Mouse (Mus musculus): Measurements from ENCODE around the gene Spg7.
A peak's percentile ranks its signal among the peaks of the same experiment; 100 is the strongest.

Gene Spg7

DNA sequence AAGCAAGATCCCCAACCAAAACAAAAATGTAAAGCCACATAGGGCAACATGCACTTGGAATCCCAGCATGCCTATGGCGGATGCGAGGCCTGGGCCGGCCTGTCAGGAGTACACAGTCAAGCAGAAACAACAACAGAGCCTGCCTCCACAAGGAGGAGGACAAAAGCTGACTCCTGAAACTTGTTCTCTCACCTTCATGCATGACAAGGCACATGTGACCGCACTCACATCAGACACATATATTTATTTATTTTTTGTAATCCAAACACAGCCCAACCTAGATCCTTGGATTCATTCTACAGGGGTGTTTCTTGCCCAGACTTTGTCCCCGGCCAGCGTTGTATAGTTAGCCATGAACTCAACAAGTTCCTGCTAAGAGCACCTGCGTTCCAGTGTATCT, 14.9 kb upstream of the Spg7 start:
- H3K36me3 ChIP-seq (ENCODE audit: control insufficient read depth, insufficient read depth, low read length, poor library complexity, severe bottlenecking): peaks cover 2% of the 10 kb centered on the region; the same call in 1 of the 2 replicates
- no peak for DNase-seq (ENCODE audit: low read depth, low spot score)

GRCm38 (mm10) chr8:123048402-123048801, 14.3 kb upstream of the Spg7 start:
- no peak for DNase-seq (ENCODE audit: low read depth, low spot score)
- Histone ChIP-seq H3K27me3 (ENCODE audit: control insufficient read depth, insufficient read depth, low read length, poor library complexity, severe bottlenecking) (no peaks in the 10 kb centered on the region), H3K36me3 (ENCODE audit: control insufficient read depth, insufficient read depth, low read length, poor library complexity, severe bottlenecking) (peaks cover 2% of the 10 kb centered on the region; the same call in 1 of the 2 replicates)

More for the DNA sequence above, 14.9 kb upstream of the Spg7 start:
- H3K27me3 ChIP-seq (ENCODE audit: control insufficient read depth, insufficient read depth, low read length, poor library complexity, severe bottlenecking): no peaks in the 10 kb centered on the region

DNA sequence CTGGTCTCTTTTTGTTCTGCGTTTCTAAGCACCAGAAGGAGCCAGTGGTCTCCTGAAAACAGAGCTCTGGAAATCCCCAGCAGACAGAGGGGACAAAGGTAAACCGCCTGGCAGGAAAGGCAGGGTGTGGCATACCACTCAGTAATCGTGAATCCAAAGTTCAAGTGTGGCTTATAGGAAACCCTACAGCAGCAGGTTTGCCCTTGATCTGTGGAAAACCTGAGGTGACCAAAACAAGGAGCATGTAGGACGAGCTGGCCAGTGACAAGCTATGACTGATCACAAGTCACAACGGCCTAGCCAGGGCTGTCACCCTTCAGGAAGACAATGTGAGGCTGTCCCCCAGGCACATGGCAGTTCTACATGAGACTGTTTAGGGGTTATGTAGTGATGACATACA, 11.3 kb upstream of the Spg7 start:
- H3K36me3 ChIP-seq (ENCODE audit: control insufficient read depth, insufficient read depth, low read length, poor library complexity, severe bottlenecking): no peaks in the 10 kb centered on the region
- no peak for DNase-seq (ENCODE audit: low read depth, low spot score)
- no peaks in the 10 kb centered on the region for H3K27me3 ChIP-seq (ENCODE audit: control insufficient read depth, insufficient read depth, low read length, poor library complexity, severe bottlenecking)

GRCm38 (mm10) chr8:123064072-123064471, 1.3 kb downstream of the Spg7 start:
- H3K36me3 ChIP-seq (ENCODE audit: control insufficient read depth, insufficient read depth, low read length, poor library complexity, severe bottlenecking): no peaks in the 10 kb centered on the region; the same call in 1 of the 2 replicates
- no peak for DNase-seq (ENCODE audit: low read depth, low spot score)

GRCm38 (mm10) chr8:123064809-123065213, 2.1 kb downstream of the Spg7 start:
- DNase-seq (ENCODE audit: low read depth, low spot score): peak; percentile 75
- H3K36me3 ChIP-seq (ENCODE audit: control insufficient read depth, insufficient read depth, low read length, poor library complexity, severe bottlenecking): no peaks in the 10 kb centered on the region; the same call in 1 of the 2 replicates
- H3K27me3 ChIP-seq (ENCODE audit: control insufficient read depth, insufficient read depth, low read length, poor library complexity, severe bottlenecking): no peaks in the 10 kb centered on the region

More at GRCm38 (mm10) chr8:123064072-123064471, 1.3 kb downstream of the Spg7 start:
- H3K27me3 ChIP-seq (ENCODE audit: control insufficient read depth, insufficient read depth, low read length, poor library complexity, severe bottlenecking): no peaks in the 10 kb centered on the region

DNA sequence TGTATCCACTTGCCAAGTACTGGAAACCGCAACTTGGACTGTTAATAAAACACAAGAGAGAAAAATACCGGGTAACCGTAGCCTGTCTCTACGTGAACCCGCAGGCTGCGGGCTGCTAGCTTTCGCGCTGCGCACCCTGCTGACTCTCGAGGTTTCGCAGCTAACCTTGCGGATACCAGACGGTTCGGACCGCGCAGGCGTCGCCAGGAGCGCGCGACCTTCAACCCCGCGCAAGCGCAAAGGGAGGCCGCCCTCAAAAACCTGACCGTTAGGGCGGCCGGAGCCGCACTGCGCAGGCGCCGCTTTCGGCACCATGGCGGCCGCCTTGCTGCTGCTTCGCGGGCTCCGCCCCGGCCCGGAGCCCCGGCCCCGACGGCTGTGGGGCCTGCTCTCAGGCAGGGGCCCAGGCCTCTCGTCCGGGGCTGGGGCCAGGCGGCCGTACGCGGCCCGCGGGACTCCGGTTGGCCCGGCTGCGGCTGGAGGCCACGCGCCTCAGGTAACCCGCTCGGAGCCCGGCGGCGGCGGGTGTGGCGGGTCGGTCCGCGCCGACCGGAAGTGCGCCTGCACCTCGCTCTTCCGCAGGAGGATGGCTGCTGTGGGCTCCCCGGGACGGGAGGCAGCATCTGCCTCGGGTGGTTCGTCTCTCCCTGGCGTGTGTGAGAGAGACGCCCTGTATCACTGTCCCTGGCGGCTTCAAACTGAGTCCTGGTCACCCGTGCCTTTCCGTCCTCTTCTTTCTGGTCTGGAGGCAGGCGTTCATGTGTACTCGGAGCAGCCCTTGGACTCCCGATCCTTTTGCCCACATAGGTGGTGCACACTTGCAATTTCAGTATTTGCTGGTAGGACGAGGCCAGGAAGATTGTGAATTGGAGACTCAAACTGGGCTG, 2.7 kb downstream of the Spg7 start:
- Histone ChIP-seq H3K36me3 (ENCODE audit: control insufficient read depth, insufficient read depth, low read length, poor library complexity, severe bottlenecking) (no peaks in the 10 kb centered on the region; the same call in 1 of the 2 replicates), H3K27me3 (ENCODE audit: control insufficient read depth, insufficient read depth, low read length, poor library complexity, severe bottlenecking) (no peaks in the 10 kb centered on the region)
- DNase-seq (ENCODE audit: low read depth, low spot score): peak; percentile 98

GRCm38 (mm10) chr8:123066101-123066683, 3.5 kb downstream of the Spg7 start:
- Histone ChIP-seq H3K27me3 (ENCODE audit: control insufficient read depth, insufficient read depth, low read length, poor library complexity, severe bottlenecking) (no peaks in the 10 kb centered on the region), H3K36me3 (ENCODE audit: control insufficient read depth, insufficient read depth, low read length, poor library complexity, severe bottlenecking) (no peaks in the 10 kb centered on the region; the same call in 1 of the 2 replicates)
- peak; percentile 38 for DNase-seq (ENCODE audit: low read depth, low spot score)

DNA sequence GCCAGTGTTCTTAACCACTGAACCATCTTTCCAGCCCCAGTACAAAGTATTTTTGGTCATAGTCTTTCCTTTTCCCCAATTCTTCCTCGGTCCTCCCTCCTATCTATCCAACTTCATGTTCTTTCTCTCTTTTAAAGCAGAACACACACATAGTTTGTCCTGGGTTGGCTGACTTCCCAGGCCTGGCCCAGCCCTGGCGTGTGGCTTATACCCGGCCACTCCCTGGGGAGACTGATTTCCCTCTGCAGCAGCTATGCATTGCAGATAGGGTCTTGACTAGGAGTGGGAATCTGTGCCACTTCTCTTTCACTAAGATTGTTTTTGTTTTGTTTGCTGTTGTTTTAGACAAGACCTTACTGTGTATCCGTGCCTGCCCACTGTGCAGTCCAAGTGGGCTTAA, 8.4 kb downstream of the Spg7 start:
- peaks cover 3% of the 10 kb centered on the region for H3K36me3 ChIP-seq (ENCODE audit: control insufficient read depth, insufficient read depth, low read length, poor library complexity, severe bottlenecking)
- DNase-seq (ENCODE audit: low read depth, low spot score): no peak
- no peaks in the 10 kb centered on the region for H3K27me3 ChIP-seq (ENCODE audit: control insufficient read depth, insufficient read depth, low read length, poor library complexity, severe bottlenecking)

DNA sequence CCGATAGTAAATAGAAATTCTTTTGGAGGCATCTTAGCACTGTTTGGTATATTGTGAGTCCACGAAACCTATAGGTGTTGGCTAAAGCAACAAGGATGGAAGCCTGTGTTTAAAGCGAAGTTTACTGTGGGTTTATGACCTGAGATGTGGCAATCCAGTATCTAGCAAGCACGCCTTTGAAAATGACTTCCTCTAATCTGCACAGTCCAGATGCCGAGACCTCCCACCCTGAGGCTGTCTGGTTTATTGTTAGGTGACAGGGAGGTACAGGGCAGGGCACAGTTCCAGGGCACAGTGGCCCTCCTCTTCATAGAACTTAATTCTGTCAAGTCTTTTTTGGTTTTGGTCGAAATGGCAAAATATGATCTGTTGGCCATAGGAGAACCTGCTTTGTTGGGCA, 14.5 kb downstream of the Spg7 start:
- DNase-seq (ENCODE audit: low read depth, low spot score): no peak

DNA sequence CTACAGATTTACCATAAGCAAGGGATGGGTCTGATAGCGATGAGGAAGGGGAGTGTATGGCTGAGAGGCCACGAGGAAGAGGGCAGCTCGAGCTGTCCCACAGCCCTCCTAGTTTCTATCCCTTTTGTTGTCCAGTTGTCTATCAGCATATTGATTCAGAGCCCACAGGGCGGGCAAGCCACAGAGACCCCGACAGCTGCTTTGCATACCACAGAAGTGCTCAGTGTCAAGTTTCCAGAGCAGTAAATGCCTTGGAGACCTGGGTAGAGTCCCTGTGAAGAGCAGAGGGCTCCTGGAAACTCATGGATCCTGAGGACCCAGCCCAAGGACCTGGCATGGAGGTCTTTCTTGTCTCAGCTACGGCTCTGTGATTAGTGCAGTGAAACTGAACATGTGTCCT, 20.3 kb downstream of the Spg7 start:
- H3K36me3 ChIP-seq (ENCODE audit: control insufficient read depth, insufficient read depth, low read length, poor library complexity, severe bottlenecking): peaks cover 7% of the 10 kb centered on the region
- DNase-seq (ENCODE audit: low read depth, low spot score): no peak
- no peaks in the 10 kb centered on the region for H3K27me3 ChIP-seq (ENCODE audit: control insufficient read depth, insufficient read depth, low read length, poor library complexity, severe bottlenecking)

More for the DNA sequence above, 14.5 kb downstream of the Spg7 start:
- no peaks in the 10 kb centered on the region for H3K27me3 ChIP-seq (ENCODE audit: control insufficient read depth, insufficient read depth, low read length, poor library complexity, severe bottlenecking)
- H3K36me3 ChIP-seq (ENCODE audit: control insufficient read depth, insufficient read depth, low read length, poor library complexity, severe bottlenecking): peaks cover 10% of the 10 kb centered on the region

DNA sequence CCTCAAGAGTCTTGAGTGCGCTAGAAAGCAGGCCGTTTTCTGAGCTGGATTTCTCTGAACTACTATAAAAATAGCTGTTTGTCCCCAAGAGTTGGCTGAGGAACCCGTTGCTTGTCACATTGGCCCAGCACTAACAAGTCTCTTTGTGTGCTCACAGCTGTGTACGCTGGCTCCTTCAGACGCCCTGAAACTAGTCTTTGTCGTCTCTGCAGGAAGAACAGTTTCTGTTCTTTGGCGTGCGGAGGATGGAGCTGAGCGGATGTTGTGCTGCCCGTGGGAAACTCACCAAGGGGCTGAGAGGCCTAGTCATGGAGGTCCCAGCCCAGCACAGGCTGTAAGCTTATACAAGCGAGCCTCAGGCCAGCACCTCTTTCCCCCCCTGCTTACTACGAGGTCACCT, 20.9 kb downstream of the Spg7 start:
- no peak for DNase-seq (ENCODE audit: low read depth, low spot score)
- H3K27me3 ChIP-seq (ENCODE audit: control insufficient read depth, insufficient read depth, low read length, poor library complexity, severe bottlenecking): no peaks in the 10 kb centered on the region
- peaks cover 7% of the 10 kb centered on the region for H3K36me3 ChIP-seq (ENCODE audit: control insufficient read depth, insufficient read depth, low read length, poor library complexity, severe bottlenecking)

- Histone ChIP-seq H3K36me3 (ENCODE audit: control insufficient read depth, insufficient read depth, low read length, poor library complexity, severe bottlenecking) (peaks cover 3% of the 10 kb centered on the region), H3K27me3 (ENCODE audit: control insufficient read depth, insufficient read depth, low read length, poor library complexity, severe bottlenecking) (no peaks in the 10 kb centered on the region)
- no peak for DNase-seq (ENCODE audit: low read depth, low spot score)
Observed at GRCm38 (mm10) chr8:123087289-123087688, 24.5 kb downstream of the Spg7 start.

DNA sequence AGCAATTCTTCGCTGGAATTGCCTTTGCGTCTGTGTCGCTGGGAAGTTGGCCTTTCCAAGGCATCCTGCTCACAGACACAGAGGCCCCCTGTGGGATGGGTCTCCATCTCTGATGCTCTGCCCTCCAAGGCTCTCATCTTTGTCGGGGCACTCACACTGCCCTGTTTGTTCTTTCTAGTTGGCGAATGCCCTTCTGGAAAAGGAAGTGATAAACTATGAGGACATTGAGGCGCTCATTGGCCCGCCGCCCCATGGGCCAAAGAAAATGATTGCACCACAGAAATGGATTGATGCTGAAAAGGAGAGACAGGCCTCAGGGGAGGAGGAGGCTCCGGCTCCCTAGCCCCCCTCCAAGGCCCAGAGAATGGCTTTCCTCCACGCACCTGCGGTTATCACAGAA, 34.5 kb downstream of the Spg7 start:
- no peaks in the 10 kb centered on the region for H3K27me3 ChIP-seq (ENCODE audit: control insufficient read depth, insufficient read depth, low read length, poor library complexity, severe bottlenecking)
- H3K36me3 ChIP-seq (ENCODE audit: control insufficient read depth, insufficient read depth, low read length, poor library complexity, severe bottlenecking): peaks cover 1% of the 10 kb centered on the region; the same call in 1 of the 2 replicates
- DNase-seq (ENCODE audit: low read depth, low spot score): no peak

GRCm38 (mm10) chr8:123097786-123098584, 35.2 kb downstream of the Spg7 start:
- H3K27me3 ChIP-seq (ENCODE audit: control insufficient read depth, insufficient read depth, low read length, poor library complexity, severe bottlenecking): no peaks in the 10 kb centered on the region
- H3K36me3 ChIP-seq (ENCODE audit: control insufficient read depth, insufficient read depth, low read length, poor library complexity, severe bottlenecking): peaks cover 1% of the 10 kb centered on the region; the same call in 1 of the 2 replicates
- DNase-seq (ENCODE audit: low read depth, low spot score): no peak
